Mouse (Mus musculus): ENCODE measurements around the gene Fam171b.

Fam171b gene

DNA sequence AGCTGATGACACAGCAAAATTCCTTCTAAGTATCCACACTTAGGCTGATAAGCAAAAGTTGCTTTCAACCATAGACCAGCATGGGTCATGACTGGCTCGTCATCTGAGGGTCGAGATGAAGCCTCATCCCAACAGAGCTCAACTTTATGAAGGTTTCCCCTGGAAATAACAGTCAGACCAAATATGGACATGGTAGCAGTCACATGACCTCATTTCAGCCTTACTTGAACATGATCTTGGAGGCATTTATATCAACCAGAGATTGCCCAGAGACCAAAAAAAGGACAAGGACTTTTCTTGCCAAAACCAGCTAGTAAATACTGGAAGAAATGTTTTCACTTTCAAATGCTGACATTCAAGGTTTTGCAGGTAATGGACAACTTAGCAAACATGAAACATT lies 81.3 kb downstream of the Fam171b start:
- no peak for DNase-seq (ENCODE audit: low spot score)

DNA sequence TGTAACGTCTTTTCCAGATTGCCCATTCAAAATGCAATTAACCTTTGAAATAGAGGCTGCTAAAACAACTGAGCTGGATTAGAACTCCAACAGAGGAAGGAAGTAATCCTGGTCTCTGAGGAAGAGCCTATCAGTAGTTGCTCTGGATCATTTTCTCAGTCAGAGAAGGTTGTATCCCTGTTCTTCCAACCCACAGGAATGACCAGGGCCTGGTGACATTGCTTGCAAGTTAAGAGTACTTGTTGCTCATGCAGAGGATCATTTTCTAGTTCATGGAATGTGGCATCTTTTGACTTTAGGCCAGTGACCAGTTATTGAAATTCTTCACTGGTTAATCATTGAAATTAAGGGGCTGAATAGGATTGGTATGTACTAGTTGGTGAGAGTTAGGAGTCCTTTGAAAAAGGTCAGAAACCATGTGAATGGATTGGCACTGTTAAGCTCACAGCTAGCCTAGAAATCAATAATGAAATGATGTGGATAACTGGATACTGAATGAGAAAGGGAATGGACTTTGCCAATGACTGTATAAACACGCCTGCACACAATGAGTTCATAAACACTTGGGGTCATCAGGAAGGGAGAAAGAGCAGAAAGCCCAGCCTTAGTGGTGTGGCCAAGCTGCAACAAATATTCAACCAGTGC lies 89.6 kb downstream of the Fam171b start:
- DNase-seq (ENCODE audit: low spot score): no peak

DNA sequence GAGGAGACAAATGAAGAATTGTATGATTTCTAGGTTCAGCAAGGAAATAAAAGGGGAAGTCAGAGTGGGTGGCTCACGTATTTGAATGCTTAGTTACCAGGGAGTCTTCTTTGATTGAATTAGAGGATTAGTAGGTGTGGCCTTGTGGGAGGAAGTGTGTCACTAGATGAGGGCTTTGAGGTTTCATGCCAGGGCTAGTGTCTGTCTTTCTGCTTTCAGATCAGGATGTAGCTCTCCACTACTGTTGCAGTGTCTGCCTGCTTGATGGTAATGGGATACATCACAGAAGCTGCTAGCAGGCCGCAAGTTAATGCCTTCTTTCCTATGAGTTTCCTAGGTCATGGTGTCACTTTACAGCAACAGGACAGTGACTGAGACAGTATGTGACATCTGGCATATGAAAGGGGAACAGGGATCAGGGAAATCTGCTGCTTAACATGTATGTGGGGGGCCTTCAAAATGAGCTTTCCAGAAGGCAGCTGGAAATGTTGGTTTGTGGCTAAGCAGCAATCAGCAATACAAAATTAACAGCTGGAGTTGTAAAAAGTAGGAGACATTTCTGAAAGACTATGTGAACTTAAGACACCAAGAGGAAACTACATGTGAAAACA lies 117.1 kb downstream of the Fam171b start:
- peak; percentile 2 for DNase-seq (ENCODE audit: low spot score)
